Mouse (Mus musculus) thymus, adult 18-20 months (tissue): Measurements from ENCODE around the gene Wnt9a.
A peak's percentile ranks its signal among the peaks of the same experiment; 100 is the strongest.
"Not testable (repeated sequence)": the region's sequence is repeated elsewhere in the genome, so short reads cannot be mapped to it uniquely, and the experiment has no call there.

Experiments used
- DNase-seq, 2 experiments: peaks; one replicate each; pipeline ENCODE4 v3.0.0; 2022; ENCODE audit warnings: mixed read lengths in 2 of 2

Gene Wnt9a

GRCm38 (mm10) chr11:59306461-59307421, at the start of gene Wnt9a:
Wnt9a (plus strand) TSS chr11:59306928.
- DNase-seq: no peak

- no peak for DNase-seq
Measured at GRCm38 (mm10) chr11:59259647-59260046, 47.1 kb upstream of the Wnt9a start.

- no peak for DNase-seq
Measured at GRCm38 (mm10) chr11:59260706-59261493, 45.8 kb upstream of the Wnt9a start.

GRCm38 (mm10) chr11:59262308-59262707, 44.4 kb upstream of the Wnt9a start:
- no peak for DNase-seq

GRCm38 (mm10) chr11:59263870-59264563, 42.7 kb upstream of the Wnt9a start:
- DNase-seq: no peak

GRCm38 (mm10) chr11:59264593-59264992, 42.1 kb upstream of the Wnt9a start:
- no peak for DNase-seq

- DNase-seq: no peak
Measured at GRCm38 (mm10) chr11:59265154-59265813, 41.4 kb upstream of the Wnt9a start.

- DNase-seq: no peak
Measured at GRCm38 (mm10) chr11:59266727-59267126, 40.0 kb upstream of the Wnt9a start.

- DNase-seq: no peak
Measured at GRCm38 (mm10) chr11:59274184-59274583, 32.5 kb upstream of the Wnt9a start.

GRCm38 (mm10) chr11:59276877-59277276, 29.9 kb upstream of the Wnt9a start:
- no peak for DNase-seq

- no peak for DNase-seq
Measured at GRCm38 (mm10) chr11:59278047-59278446, 28.7 kb upstream of the Wnt9a start.

GRCm38 (mm10) chr11:59282111-59282510, 24.6 kb upstream of the Wnt9a start:
- no peak for DNase-seq

GRCm38 (mm10) chr11:59282933-59283332, 23.8 kb upstream of the Wnt9a start:
- DNase-seq: no peak

GRCm38 (mm10) chr11:59284146-59284545, 22.6 kb upstream of the Wnt9a start:
- DNase-seq: no peak

GRCm38 (mm10) chr11:59289706-59290105, 17.0 kb upstream of the Wnt9a start:
- no peak for DNase-seq

GRCm38 (mm10) chr11:59290702-59291303, 15.9 kb upstream of the Wnt9a start, which contains the start of gene Wnt3a:
Wnt3a (minus strand) TSS chr11:59290752.
- DNase-seq: no peak

- DNase-seq: peak in 1 of 2 experiments; percentile 17
Measured at GRCm38 (mm10) chr11:59293616-59294015, 13.1 kb upstream of the Wnt9a start.

- no peak for DNase-seq
Measured at GRCm38 (mm10) chr11:59297941-59298340, 8.8 kb upstream of the Wnt9a start.

- DNase-seq: no peak
Measured at GRCm38 (mm10) chr11:59300185-59300584, 6.5 kb upstream of the Wnt9a start.

GRCm38 (mm10) chr11:59301053-59301452, 5.7 kb upstream of the Wnt9a start:
- DNase-seq: not testable (repeated sequence)

- peak; percentile 22 to 28 for DNase-seq
Measured at GRCm38 (mm10) chr11:59302700-59303569, 3.8 kb upstream of the Wnt9a start.
